Mouse (Mus musculus) megakaryocyte progenitor cell, adult 5-6 weeks (primary cell): Measurements from ENCODE around the gene Afap1l2. TPM values are rescaled to one million over a fixed set of nuclear protein-coding genes. Genes with fewer than 3 reads are reported as not detected.

Experiments used
- ATAC-seq: replicated peaks from 2 replicates; pipeline ENCODE4 v1.8.0; 2016; ENCODE audit warnings: mild to moderate bottlenecking, moderate TSS enrichment, inconsistent platforms; ENCODE audit not compliant: poor library complexity
- total RNA-seq, 2 experiments: library from RNA; stranded (forward) in 1 of 2; stranded (reverse) in 1 of 2; fragments of 157-497, 149-512 nt in 1 of 2; fragments of 200-1000 nt in 1 of 2; gene quantifications; 2 replicates each; pipeline versions ENCODE4 v1.2.3 to v1.2.4; 2015 to 2017

Gene Afap1l2
- total RNA-seq, 2 experiments from 2014 or later = not detected

DNA sequence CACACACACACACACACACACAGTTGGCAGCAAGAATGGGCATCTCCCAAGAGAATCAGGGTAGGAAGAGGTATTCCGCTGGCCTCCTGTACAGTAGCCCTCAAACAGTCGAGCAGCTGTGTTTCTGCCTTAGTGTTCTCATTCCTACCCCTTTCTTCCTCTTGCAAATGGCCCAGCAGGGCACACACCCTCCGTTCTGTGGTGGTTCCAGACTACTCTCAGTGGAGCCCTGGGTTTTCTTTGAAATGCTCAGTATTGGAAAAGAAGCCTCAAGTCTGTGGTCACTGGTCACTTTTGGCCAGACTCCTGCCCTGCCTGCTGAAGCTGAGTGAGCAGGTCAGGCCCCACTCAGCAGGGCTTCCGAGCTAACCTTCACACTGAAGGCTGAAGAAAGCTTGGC is 1.6 kb upstream of the Afap1l2 start:
- no peak for ATAC-seq

DNA sequence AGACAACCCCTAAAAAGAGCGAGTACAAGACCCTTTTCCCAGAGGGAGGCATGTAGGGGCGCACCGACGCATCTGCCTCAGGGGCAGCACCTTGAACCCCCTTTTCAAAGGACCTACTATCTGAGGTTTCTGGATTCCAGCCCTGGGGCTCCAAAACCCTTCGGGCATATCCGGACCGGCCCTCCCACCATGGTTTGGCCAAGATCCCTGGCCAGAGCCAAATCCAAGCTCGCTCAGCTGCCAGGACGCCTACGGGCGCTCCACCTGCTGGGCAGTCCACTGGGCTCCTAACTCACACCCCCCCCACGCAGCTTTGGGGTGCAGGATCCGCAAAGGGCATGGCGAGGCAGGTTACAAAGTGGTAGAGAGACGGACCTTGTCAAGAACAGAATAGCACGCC is 737 bp downstream of the Afap1l2 start:
- no peak for ATAC-seq

DNA sequence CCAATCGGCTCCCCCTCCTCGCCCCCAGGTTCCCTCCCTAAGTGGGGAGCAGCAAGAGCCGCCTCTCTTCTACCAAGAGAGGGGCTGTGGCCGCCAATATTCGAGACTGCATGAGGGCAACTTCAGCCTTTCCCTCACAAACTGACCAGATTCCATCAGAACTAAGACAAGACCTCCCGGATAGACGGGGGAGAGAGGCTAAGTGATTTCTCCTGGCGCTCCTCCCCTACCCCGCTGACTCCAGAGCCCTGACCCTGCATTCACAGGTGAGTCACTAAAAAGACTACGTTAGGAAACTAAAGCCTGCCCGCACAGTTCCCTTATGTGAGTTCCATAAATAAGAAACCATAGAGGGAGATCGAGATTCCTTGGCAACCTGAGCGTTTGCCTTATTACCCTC is 1.2 kb downstream of the Afap1l2 start:
- no peak for ATAC-seq

DNA sequence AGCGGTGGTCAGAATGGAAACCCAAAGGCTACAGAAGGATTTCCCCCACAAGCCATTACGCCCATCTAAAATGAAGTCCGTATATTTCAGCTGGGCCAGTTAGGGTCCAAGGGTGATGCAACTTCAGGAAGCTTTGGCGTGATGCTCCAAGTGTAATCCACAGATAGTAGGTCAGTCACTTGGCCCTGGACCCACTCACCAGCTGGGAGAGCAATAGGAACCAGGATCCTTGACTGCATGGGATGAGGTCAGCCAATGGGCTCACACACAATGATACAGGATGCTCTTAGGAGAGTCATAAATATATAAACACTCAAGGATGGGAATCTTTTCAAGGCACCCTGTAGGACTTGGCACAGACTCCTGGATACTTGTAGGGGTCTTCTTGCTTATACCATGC is 3.0 kb downstream of the Afap1l2 start:
- no peak for ATAC-seq

DNA sequence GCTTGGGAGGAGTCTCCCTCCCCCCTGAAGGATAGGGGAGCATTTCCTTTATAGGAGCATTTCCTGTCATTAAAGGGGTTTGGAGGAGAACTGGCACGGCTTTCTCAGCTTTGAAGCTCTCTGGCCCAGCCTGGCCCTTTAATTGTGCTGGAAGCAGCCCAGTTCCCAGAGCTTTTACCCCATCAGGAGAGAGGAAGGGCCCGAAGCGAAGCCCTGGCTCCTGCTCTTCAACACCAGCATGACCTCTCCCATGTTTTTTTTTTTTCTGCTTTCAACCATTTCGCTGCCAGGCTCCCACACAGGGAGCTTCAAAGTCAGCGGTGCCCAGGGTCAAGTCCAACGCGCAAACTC is 4.6 kb downstream of the Afap1l2 start:
- ATAC-seq = no peak

DNA sequence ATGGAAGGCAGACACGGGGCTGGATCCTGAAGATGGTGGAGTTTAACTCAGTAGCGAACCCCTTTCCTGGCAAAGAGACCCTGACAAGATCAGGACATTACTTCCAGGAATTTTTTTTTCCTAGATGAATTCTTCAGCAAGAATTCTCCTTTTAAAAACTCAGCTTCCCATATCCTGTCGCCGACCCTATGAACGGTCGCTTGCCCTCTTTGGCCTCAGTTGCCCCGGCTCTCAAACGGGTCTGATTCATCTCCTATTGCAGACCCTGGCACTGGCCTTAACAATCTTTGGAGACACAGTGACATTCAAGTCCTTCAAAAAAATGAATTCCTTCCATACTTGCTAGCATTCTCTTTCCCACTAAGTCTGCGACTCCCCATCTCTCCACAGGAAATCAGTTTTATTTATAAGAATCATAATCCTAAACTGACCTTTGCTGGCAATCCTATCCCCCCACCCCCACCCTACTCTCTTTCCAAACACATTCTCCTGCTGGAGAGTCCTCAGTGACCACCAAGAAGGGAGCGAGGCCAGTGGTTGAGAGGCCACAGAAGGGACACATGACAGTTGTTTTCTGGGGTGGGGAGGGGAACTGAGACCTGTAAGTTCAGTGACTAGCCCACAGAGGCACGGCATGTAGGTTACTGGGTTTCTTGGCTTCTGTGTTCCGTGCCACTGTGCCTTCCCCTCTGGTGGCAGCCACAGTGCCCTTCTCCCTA is 5.1 kb downstream of the Afap1l2 start:
- no peak for ATAC-seq

DNA sequence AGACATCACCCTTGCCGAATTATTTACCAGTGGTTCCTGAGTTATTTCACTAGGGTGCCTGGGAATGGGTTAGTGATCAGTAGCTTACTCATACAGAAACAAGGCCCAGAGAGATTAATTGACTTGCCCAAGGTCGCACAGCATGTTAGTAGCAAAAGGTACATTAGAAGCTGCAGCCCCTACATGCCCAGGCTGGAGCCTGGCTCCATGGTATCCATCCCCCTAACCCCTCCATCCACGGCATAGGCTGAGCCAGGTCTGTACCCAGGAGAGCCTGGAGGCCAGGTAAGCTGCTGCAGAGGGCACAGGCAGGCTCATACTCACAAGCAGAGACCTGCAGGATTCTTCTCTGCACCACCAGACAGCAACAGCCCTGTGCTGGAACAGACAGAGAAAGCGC is 6.1 kb downstream of the Afap1l2 start:
- ATAC-seq = no peak

DNA sequence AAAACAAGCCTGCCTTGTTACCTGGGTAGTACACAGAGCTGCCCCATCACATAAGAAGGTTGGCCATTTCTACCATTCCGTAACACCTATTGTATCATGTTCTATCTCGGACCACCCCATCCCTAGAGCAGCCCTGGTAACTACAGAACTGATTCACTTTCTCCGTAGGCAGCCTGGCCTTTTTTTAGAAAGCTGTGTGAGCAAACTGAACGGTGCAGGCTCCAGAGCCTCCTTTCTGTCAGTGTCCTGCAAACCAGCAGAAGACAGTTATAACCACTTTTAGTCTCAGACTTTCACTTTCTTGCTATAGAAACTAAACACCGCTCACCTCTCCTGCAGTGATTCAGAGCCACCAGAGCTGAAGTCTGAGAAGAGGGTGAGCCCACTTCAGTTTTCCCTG is 7.4 kb downstream of the Afap1l2 start:
- ATAC-seq = no peak

DNA sequence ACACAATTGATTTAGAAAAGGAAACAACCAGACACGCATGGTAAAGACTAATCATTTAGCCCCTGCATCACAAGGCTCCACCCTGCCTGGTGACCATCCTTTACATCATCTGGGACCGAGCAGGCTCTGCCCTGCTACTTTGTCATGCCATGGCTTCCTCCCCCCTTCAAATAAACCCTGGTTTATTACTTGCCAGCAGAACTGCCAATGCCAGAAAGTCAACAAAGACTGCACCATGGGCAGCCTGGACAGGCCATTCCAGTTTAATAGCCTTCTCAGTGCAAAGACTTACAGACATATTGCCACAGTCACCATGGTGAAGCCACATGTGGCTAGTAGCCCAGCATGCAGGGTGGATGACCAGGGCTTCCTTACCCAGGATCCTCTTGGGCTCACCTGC is 8.2 kb downstream of the Afap1l2 start:
- no peak for ATAC-seq

DNA sequence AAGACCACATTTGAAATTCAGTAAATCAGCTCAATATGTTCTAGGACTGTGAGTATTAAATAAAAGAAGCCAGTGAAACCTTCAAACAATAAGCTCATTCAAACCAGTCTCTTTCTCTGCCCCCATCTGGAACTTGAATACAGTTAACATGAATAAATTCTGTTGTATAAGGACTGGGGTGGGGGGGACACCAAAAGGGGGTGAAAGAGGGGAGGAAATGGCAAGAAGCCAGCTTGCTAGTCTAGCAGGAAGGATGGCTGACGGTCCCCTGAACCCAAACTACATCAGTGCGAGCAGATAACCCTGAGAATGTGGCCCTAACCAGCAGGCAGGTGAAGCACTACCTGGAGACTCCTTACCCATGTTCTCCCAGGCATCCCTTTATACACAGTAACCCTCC is 9.1 kb downstream of the Afap1l2 start:
- ATAC-seq = no peak

DNA sequence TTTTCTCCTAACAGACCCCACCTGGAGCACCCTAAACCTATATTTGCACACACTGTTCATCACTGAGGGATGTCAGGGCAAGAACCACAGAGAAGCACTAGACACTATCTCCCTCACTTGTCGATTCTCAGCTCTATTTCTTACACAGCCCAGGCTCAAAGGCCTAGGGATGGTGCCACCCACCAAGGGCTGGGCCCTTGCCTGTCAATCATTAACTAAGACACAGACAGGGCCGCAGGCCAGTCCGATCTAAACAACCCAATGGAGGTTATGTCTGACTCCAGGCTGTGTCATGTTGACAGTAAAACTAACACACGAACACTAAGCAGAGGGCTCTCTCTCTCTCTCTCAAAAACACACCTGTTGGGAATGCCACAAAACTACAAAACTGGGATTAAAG is 9.7 kb downstream of the Afap1l2 start:
- ATAC-seq = no peak

DNA sequence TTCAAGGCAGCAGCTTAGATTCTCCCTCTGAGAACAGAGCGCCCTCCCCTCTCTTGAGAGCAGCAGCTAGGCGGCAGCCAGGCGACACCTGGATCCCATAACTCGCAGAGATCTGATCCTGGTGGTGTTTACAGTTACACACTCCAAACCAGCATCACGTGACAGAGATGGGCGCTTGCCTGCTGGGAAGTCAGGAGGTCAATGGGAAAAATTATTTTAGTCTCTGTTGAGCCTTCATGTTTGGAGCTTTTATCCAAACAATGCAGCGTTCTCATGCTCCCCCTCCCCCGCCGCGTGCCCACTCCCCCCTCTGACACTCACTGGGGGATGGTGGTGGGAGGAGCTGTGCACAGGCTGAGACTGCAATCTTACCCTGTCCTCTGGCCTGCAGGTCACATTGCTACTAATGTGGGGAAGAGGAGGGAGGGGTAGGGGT is 10.8 kb downstream of the Afap1l2 start:
- no peak for ATAC-seq

DNA sequence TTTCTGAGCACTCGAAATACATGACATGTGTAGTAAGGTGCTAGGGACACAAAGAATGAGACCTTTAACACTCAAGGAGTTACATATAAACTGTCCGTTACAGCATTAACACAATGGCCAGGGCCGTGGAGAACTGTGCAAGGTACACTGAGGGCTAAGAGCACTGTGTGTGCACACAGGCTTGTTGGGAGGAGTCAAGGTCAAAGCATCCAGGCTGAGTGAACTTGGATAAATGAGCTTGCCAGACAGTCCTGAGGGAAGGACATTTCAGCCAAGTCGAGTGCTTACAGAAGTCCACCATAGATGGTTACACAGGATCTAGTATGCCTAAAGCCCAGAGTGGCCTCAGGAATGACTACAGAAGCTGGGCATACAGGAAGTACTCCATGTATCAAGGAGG is 12.6 kb downstream of the Afap1l2 start:
- ATAC-seq = no peak

DNA sequence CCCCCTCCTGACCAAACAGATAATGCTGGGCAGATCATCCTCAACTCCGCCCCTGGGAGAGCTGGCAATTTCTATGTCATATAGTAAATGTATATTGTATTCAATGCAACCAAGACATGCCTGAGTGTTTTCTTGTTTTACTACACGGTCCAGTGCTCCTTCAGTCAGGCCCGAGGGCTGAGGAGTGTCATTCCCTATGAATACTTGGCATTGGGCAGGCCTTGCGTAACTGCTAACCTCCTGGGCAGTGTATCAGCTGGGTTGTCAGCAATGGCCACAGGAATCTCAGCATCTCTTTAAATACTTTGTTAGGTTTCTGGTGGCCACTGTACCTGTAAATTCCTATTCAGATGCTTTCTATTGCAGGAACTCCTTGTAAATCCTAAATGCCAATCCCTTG is 13.4 kb downstream of the Afap1l2 start:
- no peak for ATAC-seq

DNA sequence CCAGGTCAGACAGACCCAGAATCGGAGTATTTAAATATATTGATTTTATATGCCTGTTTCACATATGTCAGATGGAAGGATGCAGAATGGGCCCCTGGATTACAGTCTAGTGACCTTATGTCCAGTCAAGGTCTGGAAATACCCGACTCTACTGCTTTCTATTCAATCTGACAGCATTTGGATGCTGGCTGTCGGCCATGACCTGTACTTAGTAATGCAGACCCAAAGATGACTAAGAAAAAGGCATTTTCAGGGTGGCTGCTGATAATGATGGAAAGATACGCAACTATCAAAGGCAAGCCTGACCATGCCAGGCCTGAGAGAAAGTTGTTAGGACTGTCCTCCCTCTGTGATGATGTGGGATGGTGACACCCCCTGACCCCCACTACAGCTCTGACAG is 14.3 kb downstream of the Afap1l2 start:
- no peak for ATAC-seq

DNA sequence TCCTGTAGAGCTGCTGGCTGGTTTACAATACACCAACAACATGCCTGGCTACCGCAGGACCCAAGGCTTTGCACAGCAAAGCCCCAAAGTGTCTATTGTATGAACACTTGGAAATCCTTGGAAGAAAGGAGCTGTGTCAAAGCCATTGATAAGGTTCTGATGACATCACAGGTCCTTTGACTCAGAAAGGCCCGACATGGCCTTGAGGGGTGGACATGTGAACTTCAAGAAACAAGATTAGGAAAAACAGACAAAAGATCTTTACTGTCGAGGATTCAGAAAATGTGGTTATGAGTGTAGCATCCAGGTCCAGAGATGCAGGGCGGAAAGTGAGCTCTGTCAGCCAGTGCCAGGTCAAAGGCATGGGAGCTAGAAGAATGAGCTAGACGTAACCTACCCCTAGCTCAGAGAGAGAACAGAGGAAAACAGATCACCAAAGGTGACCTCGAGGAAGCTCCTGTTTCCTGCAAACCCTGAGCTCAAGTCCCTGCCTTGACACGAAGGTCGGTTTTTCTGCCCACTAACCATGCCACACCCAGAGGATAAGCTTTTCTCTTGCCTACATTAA is 15.0 kb downstream of the Afap1l2 start:
- no peak for ATAC-seq

DNA sequence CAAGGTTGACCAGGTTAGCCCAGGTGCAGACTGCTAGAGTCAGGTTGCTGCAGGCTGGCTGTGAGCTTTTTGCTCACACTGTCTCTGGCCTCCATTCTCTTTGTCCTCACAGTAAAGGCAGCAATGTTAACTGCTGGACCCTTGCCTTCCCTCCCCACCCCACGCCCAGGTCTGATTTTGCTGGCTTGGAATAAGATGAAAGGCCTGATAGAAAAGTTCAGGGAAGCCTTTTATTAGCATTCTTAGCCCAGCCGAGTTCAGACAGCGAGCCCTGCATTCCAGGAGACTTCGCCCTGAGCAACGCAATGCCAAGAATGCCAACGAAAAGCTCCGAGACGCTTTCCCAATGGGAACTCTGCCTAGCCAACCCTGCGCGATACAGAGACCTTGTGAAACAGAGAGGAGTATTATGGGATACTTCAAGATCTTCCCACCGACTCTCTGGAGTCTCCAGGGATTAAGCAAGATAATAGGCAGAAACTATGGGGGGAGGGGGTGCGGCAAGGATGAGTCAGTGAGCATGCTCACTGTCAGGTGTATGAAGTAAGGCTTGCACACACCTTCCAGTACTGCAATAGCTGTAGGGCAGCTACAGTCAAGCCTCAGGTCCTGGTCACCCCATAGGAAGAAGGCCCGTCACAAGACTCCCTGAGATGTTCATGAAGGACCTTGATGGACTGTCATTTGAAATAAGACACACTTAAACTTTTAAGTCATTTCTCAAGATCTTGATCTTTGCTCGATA is 17.5 kb downstream of the Afap1l2 start:
- ATAC-seq = no peak

DNA sequence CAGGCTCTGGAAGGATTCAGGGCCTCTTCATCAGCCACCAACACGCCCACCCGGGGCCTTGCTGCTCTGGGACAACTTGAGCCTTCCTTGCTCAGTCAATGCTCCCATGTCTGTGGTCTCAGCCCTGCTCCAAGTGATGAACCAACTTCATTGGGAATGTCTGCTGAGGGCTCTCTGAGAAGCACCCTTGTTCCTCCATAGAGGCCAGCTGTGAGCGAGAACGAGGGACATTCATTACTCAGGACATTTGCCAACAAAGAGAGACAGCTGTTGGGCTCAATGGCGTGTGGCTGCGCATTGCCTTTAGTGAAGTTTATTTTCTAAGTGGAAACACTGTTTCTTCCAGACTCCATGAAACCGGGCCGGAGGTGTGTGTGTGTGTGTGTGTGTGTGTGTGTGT is 18.9 kb downstream of the Afap1l2 start:
- no peak for ATAC-seq

DNA sequence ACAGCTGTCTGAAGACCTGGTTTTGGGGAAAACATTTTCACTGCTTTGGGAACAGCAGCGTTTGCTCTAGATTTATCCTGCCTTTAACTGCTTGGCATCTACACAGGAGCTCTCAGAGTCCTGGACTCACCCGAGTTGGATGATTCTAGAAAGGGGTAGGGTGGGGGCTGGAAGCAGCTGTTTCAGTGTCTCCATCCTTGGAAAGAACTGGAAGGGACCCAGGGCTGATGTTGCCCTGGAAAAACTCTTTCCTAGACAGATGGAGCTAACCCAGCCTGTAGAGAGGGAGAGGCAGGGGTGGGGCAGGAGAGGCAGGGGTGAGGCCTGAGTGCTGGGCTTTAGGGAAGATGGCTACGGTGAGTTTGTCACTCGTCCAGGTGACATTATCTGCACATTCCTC is 23.8 kb downstream of the Afap1l2 start:
- no peak for ATAC-seq

DNA sequence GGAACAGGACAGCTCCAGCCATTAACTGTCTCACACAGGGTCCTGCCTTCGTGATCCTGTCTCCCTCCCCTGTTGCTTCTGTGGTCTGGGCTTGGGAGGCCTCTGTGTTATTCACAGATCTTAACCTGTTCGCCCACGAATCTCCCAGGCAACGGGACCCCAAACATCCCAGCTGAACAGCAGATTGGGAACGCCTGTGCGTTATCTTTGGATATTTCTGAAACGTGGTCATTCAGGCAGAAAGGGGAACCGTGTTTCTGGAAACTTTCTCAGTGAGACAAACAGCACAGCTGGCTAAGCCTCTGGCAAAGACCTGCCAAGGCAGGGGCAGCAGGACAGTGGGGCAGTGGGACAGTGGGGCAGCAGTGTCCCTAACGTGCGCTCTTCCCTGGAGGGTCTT is 24.3 kb downstream of the Afap1l2 start:
- ATAC-seq = no peak

DNA sequence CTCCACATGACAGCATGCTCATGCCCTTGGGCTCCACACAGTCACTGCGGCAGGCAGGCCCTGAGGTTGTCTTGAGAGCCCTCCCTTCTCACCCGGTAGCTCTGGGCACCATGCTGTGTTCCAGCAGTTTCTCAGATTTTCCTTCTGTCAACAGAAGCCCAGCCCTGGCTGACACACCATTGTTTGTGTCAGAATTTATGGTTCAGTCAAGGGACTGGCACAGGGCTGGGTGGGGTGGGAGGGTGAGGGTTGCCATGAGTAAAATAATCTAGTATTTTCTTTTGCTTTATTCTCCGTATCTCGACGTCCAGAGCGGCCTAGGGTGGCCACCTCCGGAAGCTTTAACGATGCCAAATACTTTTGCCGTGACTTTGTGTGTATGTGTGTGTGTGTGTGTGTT is 26.3 kb downstream of the Afap1l2 start:
- no peak for ATAC-seq

DNA sequence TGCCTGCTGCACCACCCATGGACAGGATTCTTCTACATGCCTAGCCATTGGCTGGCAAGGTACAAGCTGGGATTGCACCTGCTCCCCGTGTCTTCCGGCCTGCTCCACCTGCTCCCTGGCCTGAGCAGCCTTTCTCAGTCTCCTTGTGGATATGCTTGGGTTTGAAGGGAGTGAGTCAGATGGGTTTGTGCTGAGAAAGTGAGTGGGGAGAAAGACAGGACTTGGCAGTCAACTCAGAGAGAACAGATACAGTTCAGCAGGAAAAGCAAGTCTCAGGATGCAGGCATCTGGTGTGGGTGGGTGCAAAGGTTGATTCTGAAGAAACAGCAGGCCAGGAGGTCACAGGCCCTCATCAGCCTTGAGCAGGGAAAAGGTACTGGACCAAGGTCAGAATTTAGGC is 27.2 kb downstream of the Afap1l2 start:
- no peak for ATAC-seq
